Mouse (Mus musculus) forebrain, postnatal 0 days (tissue): Measurements from ENCODE around the gene Ccsap. TPM values are rescaled to one million over a fixed set of nuclear protein-coding genes. Genes with fewer than 3 reads are reported as not detected.

Experiments used
- ATAC-seq: fragments of 200-750 bp; cut with Nextera tagmentation; 2 replicates; pipeline ENCODE4 v1.8.0; 2017; ENCODE audit warnings: mild to moderate bottlenecking, moderate library complexity
- DNase-seq: peaks from one replicate; pipeline ENCODE4 v3.0.0-alpha.2; 2015
- H3K27ac ChIP-seq: fragments of 300-500 bp; sonication (generic); 2 replicates; pipeline ENCODE4 v1.5.1; 2014; ENCODE audit warnings: low read depth, mild to moderate bottlenecking, antibody characterized with exemption, low read length, moderate library complexity, mixed read lengths
- H3K27me3 ChIP-seq: fragments of 300-500 bp; sonication (generic); 2 replicates; pipeline ENCODE4 v1.6.1; 2014; ENCODE audit warnings: mild to moderate bottlenecking, low read length, mixed read lengths; ENCODE audit not compliant: insufficient read depth
- H3K36me3 ChIP-seq: fragments of 300-500 bp; sonication (generic); 2 replicates; pipeline ENCODE4 v1.6.1; 2014; ENCODE audit warnings: mild to moderate bottlenecking, moderate library complexity; ENCODE audit not compliant: insufficient read depth
- H3K4me1 ChIP-seq: fragments of 300-500 bp; sonication (generic); 2 replicates; pipeline ENCODE4 v1.6.1; 2014; ENCODE audit warnings: antibody characterized with exemption; ENCODE audit not compliant: insufficient read depth
- H3K4me2 ChIP-seq: fragments of 300-500 bp; sonication (generic); 2 replicates; pipeline ENCODE4 v1.6.1; 2014; ENCODE audit warnings: low read depth, mild to moderate bottlenecking, moderate library complexity
- H3K4me3 ChIP-seq: fragments of 300-500 bp; sonication (generic); 2 replicates; pipeline ENCODE4 v1.5.1; 2014; ENCODE audit warnings: low read depth, low read length, mixed read lengths
- H3K9ac ChIP-seq: fragments of 300-500 bp; sonication (generic); 2 replicates; pipeline ENCODE4 v1.6.1; 2014; ENCODE audit warnings: mild to moderate bottlenecking
- H3K9me3 ChIP-seq: fragments of 300-500 bp; sonication (generic); 2 replicates; pipeline ENCODE4 v1.6.1; 2016; ENCODE audit warnings: low read length
- CTCF ChIP-seq: sonication (generic); IDR thresholded peaks from 2 replicates; pipeline ENCODE4 v1.5.1; 2016; ENCODE audit warnings: antibody characterized with exemption, control low read depth, low read depth
- WGBS: fragments of 180-500 bp; shearing (Covaris S2); extraction: QIAGEN DNeasy Blood & Tissue Kit; methylation state at CpG from one replicate; pipeline ENCODE4 v1.1.7; 2014; 5-methylcytosine and 5-hydroxymethylcytosine counted together
- polyA plus RNA-seq: library from polyadenylated mRNA; unstranded; fragments of >200 nt; fragmentation: Nextera tagmentation; extraction: Ambion mirVana; gene quantifications from 2 replicates; pipeline ENCODE4 v1.2.1, GENCODE M21; 2015
- total RNA-seq: library from RNA; depleted of rRNA; stranded (reverse); fragments of >200 nt; gene quantifications from 2 replicates; pipeline ENCODE4 v1.2.3, GENCODE M21; 2014

Ccsap gene
- total and polyA plus RNA-seq, 2 experiments from 2014 or later, result 10.6 to 21.8 TPM

DNA sequence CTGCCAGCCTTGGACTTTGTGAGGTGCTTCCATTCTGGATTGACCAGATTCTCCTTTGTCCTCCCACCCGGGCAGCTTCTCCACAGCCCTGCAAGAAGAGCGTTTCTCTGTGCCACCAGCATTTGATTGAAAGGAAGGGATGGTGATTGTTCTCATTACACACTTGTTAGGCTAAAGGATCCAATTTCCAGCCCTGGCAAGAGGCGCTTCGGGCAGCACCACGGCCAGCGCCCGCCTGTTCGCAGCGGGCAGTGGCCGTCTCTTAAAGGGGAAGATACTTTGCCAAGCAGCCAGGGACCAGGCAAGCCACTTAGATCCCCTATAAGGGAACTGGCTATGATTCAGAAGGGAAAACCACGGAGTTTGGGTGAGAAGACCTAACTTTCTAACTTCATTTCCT lies 31.3 kb upstream of the Ccsap start:
- ATAC-seq, result peak; percentile 7; the same call in 1 of the 2 replicates
- H3K27me3 ChIP-seq, result peaks cover 29% of the 10 kb centered on the region

DNA sequence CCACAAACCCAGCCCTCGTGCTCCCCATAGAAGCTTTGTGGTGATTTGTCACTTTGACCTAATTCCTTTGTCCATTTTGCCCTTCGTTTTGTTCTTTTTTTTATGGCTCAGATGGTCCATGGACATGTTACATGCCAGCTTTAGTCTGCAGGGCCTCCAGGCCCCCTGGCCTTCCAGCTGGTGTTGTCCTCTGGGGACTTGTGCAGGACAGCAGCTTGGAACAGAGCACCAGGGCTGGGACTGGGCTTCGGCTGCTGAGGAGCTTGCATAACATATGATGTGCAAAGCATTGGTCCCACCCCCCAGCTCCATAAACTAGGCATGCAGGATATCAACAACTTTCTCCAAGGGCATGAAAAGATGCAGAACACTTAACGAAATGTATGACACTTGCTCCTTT lies 29.8 kb upstream of the Ccsap start:
- TF ChIP-seq CTCF, result no peak

More for the DNA sequence above, 31.3 kb upstream of the Ccsap start:
- Histone ChIP-seq H3K36me3 (no peaks in the 10 kb centered on the region), H3K27ac (peak overlapping the region; percentile 74), H3K4me2 (peak overlapping the region; percentile 72), H3K4me3 (peak overlapping the region; percentile 41), H3K9me3 (no peaks in the 10 kb centered on the region), H3K4me1 (peaks cover 11% of the 10 kb centered on the region; the same call in 1 of the 2 replicates), H3K9ac (peak overlapping the region; percentile 66)
- whole genome bisulfite sequencing, result 2% methylated on average over 11 of the region's 11 CpGs
- peak; percentile 61 for DNase-seq
- no peak for TF ChIP-seq CTCF

DNA sequence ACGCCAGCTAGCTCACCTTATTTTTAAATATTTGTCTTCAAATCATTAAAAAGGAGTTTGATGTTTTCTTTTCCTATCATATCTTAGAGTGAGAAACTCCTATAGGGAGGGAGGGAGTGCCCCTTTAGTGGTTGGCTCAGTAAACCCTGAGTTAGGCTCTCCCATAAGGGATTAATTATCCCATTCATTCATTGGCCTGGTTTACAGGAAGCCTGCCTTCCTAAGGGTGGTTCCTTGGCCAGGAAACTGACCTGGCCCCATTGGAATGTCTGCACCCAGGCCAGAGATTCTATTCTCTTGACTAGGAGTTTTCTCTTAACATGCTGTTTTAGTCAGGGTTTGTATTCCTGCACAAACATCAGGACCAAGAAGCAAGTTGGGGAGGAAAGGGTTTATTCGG lies 27.9 kb upstream of the Ccsap start:
- 88% methylated on average over 2 of the region's 2 CpGs for WGBS
- H3K4me3 ChIP-seq, result no peak overlapping the region
- H3K27ac ChIP-seq, result no peak overlapping the region
- H3K27me3 ChIP-seq, result peaks cover 9% of the 10 kb centered on the region; the same call in 1 of the 2 replicates
- H3K9me3 ChIP-seq, result no peaks in the 10 kb centered on the region
- no peak overlapping the region for H3K4me2 ChIP-seq
- no peak overlapping the region for H3K9ac ChIP-seq
- DNase-seq (no peak), ATAC-seq (no peak)
- TF ChIP-seq CTCF, result no peak
- peaks cover 25% of the 10 kb centered on the region for H3K4me1 ChIP-seq
- no peaks in the 10 kb centered on the region for H3K36me3 ChIP-seq

More for the DNA sequence above, 29.8 kb upstream of the Ccsap start:
- Histone ChIP-seq H3K9ac (no peak overlapping the region), H3K4me3 (no peak overlapping the region), H3K4me1 (peaks cover 16% of the 10 kb centered on the region), H3K9me3 (no peaks in the 10 kb centered on the region), H3K36me3 (no peaks in the 10 kb centered on the region), H3K27me3 (peaks cover 26% of the 10 kb centered on the region), H3K4me2 (no peak overlapping the region), H3K27ac (no peak overlapping the region)
- 76% methylated on average over 4 of the region's 4 CpGs for WGBS
- ATAC-seq, result no peak
- no peak for DNase-seq

- H3K9ac ChIP-seq, result no peak overlapping the region
- H3K36me3 ChIP-seq, result no peaks in the 10 kb centered on the region
- no peak overlapping the region for H3K4me3 ChIP-seq
- H3K27me3 ChIP-seq, result peaks cover 5% of the 10 kb centered on the region; the same call in 1 of the 2 replicates
- TF ChIP-seq CTCF, result no peak
- H3K4me2 ChIP-seq, result no peak overlapping the region
- WGBS, result 92% methylated on average over 4 of the region's 4 CpGs
- no peaks in the 10 kb centered on the region for H3K9me3 ChIP-seq
- ATAC-seq, result no peak
- peaks cover 19% of the 10 kb centered on the region for H3K4me1 ChIP-seq
- no peak overlapping the region for H3K27ac ChIP-seq
- DNase-seq, result no peak
These were observed 27.2 kb upstream of the Ccsap start for GRCm38 (mm10) chr8:123887163-123887562.

DNA sequence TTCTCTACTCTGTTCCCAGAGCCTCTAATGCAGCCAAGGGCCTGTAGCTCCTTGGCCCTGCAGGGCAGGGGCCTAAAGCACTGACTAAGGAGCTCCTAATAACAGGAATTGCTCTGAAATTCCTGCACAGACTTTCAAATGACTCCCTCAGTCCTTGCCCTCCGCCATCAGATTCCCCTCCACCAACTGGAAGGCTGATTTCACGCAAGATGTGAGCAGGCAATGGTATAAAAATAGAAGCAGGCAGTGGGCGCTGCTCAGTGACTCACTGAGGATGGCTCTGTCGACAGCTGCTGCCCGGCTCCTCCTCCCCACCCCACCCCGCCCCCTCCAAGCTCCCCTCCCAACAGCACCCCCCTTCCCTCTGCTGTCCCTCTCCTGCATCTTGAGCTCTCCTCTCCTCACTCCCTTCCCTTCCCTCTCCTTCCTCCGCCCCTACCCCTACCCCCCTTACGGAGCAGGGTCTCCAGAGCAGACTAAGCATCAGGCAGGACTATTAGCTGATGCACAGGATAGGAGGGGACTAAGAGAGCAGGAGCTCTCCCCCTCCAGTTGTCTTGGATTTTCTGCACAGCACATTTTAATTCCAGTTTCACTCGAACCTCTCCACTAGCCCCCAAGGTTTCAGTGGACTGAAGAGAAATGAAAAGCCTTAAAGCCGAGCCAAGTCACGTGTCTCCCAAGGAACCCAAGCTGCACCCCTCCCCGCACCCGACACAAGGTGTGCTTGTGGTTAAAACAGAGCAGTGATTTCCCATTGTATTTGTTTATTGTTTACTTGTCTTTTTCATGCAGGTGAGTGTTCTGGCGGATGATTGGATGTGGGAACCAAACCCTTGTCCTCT lies 24.9 kb upstream of the Ccsap start:
- DNase-seq, result peak; percentile 84
- 6% methylated on average over 12 of the region's 14 CpGs for WGBS
- Histone ChIP-seq H3K27me3 (peaks cover 5% of the 10 kb centered on the region; the same call in 1 of the 2 replicates), H3K9ac (peak overlapping the region; percentile 47), H3K4me3 (no peak overlapping the region), H3K27ac (peak overlapping the region; percentile 85), H3K4me2 (peak overlapping the region; percentile 36), H3K4me1 (peaks cover 13% of the 10 kb centered on the region), H3K9me3 (no peaks in the 10 kb centered on the region), H3K36me3 (no peaks in the 10 kb centered on the region)
- 0 out of 2 replicates have a peak, but pooled peaks have one; percentile 12 for TF ChIP-seq CTCF
- peak; percentile 95 for ATAC-seq

DNA sequence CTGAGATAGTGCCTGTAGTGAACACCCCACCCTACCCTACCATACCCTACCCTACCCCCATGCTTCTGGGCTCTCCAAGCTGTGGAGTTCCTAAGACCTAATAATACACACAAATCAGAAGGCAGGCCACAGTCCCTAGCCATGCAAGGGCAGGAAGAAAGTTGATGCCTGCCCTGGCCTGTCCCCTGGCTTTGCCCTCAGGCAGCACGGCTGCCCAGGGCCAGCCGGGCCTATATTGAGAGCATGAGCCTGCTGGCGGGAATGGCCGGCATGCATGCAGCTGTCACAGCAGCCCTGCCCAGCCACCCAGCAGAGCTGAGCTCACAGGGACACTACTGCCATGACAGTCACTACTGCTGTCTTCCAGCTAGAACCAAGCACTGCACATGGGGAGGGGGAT lies 23.1 kb upstream of the Ccsap start:
- no peak overlapping the region for H3K4me2 ChIP-seq
- TF ChIP-seq CTCF, result no peak
- no peak overlapping the region for H3K9ac ChIP-seq
- WGBS, result 74% methylated on average over 4 of the region's 4 CpGs
- H3K36me3 ChIP-seq, result no peaks in the 10 kb centered on the region
- peaks cover 13% of the 10 kb centered on the region for H3K4me1 ChIP-seq
- no peak for ATAC-seq
- no peaks in the 10 kb centered on the region for H3K9me3 ChIP-seq
- H3K27me3 ChIP-seq, result no peaks in the 10 kb centered on the region
- DNase-seq, result no peak
- H3K27ac ChIP-seq, result no peak overlapping the region
- H3K4me3 ChIP-seq, result no peak overlapping the region

DNA sequence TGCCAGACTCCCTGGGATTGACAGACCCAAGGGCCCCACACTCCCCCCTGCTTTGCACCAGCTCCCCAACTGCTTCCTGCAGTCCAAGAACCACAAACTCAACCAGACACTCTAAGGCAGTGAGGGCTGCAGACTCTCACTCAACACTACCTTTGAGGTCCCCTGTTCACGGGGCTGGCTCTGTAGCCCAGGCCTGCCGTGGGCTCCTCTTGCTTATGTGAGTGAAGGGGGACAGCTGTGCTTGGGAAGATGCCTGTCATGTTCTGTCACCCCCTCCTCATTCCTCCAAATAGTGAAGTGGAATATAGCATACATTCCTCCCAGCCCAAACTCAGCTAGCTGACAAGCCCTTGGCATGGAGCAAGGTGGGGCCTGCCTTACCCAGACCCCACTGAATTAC lies 22.4 kb upstream of the Ccsap start:
- Histone ChIP-seq H3K9ac (no peak overlapping the region), H3K4me1 (peaks cover 13% of the 10 kb centered on the region), H3K9me3 (no peaks in the 10 kb centered on the region), H3K36me3 (no peaks in the 10 kb centered on the region), H3K27me3 (no peaks in the 10 kb centered on the region), H3K27ac (no peak overlapping the region), H3K4me3 (no peak overlapping the region), H3K4me2 (no peak overlapping the region)
- TF ChIP-seq CTCF, result no peak
- no peak for DNase-seq
- ATAC-seq, result no peak
- 89% methylated on average over 2 of the region's 2 CpGs for whole genome bisulfite sequencing
